Mouse (Mus musculus): Measurements from ENCODE around the gene Gda. TPM values are rescaled to one million over a fixed set of nuclear protein-coding genes. Genes with fewer than 3 reads are reported as not detected.

Gda gene
- 7.8 and 10.0 TPM in 2 replicates for polyA plus RNA-seq (2015; fragmentation: Nextera tagmentation; extraction: Ambion mirVana)

DNA sequence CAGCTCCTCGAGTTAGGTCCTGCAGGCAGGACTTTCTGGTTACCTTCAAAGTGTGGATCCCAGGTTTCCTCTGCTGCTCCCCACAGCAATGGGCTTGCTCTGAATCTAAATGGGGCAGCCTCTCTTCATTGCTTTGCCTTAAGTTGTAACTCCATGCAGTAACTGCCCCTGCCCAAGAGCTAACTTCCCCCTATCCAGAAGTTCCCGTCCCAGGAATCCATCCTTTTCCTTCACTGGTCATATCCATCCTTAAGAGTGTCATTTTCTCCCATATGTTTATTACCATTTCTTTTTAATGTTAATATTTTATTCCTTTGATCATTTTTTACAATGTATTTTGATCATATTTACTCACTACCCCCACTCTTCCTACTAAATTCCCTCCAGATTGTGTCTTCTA lies at the start of gene Gda:
Gene Gda, minus strand, starts transcription at position 101 of the 400 bp plus-strand sequence.

Other genes with a start within 250 kb of the Gda start
- 54.6 and 59.3 TPM in 2 replicates for gene Zfand5, start 201.2 kb downstream of the Gda start, polyA plus RNA-seq (2015; fragmentation: Nextera tagmentation; extraction: Ambion mirVana)
- 18.7 and 23.6 TPM in 2 replicates for gene 1110059E24Rik, start 179.5 kb upstream of the Gda start, polyA plus RNA-seq (2015; fragmentation: Nextera tagmentation; extraction: Ambion mirVana)
- gene Abhd17b, start 179.7 kb upstream of the Gda start, polyA plus RNA-seq (2015; fragmentation: Nextera tagmentation; extraction: Ambion mirVana) = 12.6 and 17.6 TPM in 2 replicates